Comparison of ENCODE assay signal across 8 mouse cellular contexts in genomic region chr7:88278628-88279196, GRCm38 (mm10). TPM values are rescaled to one million over a fixed set of nuclear protein-coding genes. Genes with fewer than 3 reads are reported as not detected.
DNase-seq lines count a peak whose midpoint lies in the region; ATAC-seq and TF ChIP-seq lines count a peak whose summit lies in the region.

No protein-coding gene starts in this region.

- H3K9ac ChIP-seq in heart, embryonic 13.5 days: peak overlapping the region; percentile 86
- H3K9ac ChIP-seq in ES-E14 (ENCODE audit: insufficient read depth, low read depth, low read length, poor library complexity, severe bottlenecking): no peak overlapping the region
- no peak overlapping the region for H3K9ac ChIP-seq in hindbrain, embryonic 14.5 days
- no peak overlapping the region for H3K9ac ChIP-seq in midbrain, embryonic 13.5 days (replicated peaks)

- 17% methylated on average over 8 of the region's 8 CpGs for WGBS in heart, embryonic 13.5 days
- WGBS in hindbrain, embryonic 14.5 days: 68% methylated on average over 8 of the region's 8 CpGs
- 66% methylated on average over 8 of the region's 8 CpGs for WGBS in midbrain, embryonic 13.5 days

- H3K27ac ChIP-seq in heart, embryonic 13.5 days (replicated peaks): no peak overlapping the region
- H3K27ac ChIP-seq in ES-E14 (ENCODE audit: insufficient read depth, low read depth, low read length, poor library complexity, severe bottlenecking): no peak overlapping the region
- no peak overlapping the region for H3K27ac ChIP-seq in hindbrain, embryonic 14.5 days
- H3K27ac ChIP-seq in midbrain, embryonic 13.5 days: no peak overlapping the region

- H3K27me3 ChIP-seq in heart, embryonic 13.5 days (replicated peaks): no peaks in the 10 kb centered on the region
- no peaks in the 10 kb centered on the region for H3K27me3 ChIP-seq in hindbrain, embryonic 14.5 days (ENCODE audit: control insufficient read depth, insufficient read depth, low read length)
- H3K27me3 ChIP-seq in midbrain, embryonic 13.5 days: no peaks in the 10 kb centered on the region

- peak overlapping the region; percentile 71 for H3K4me3 ChIP-seq in heart, embryonic 13.5 days
- H3K4me3 ChIP-seq in ES-E14 (ENCODE audit: insufficient read depth in 1 of 2, low read depth in 1 of 2, low read length in 2 of 2, poor library complexity in 1 of 2, severe bottlenecking in 1 of 2): peak overlapping the region; percentile 55 to 59; a peak in 3 of 4 replicates
- H3K4me3 ChIP-seq in hindbrain, embryonic 14.5 days (replicated peaks; ENCODE audit: low read length): peak overlapping the region; percentile 34
- H3K4me3 ChIP-seq in midbrain, embryonic 13.5 days (replicated peaks): no peak overlapping the region

- H3K9me3 ChIP-seq in heart, embryonic 13.5 days: no peaks in the 10 kb centered on the region
- no peaks in the 10 kb centered on the region for H3K9me3 ChIP-seq in ES-E14 (ENCODE audit: control insufficient read depth, insufficient read depth, low read depth, low read length)
- H3K9me3 ChIP-seq in hindbrain, embryonic 14.5 days (ENCODE audit: control insufficient read depth, low read length): no peaks in the 10 kb centered on the region
- no peaks in the 10 kb centered on the region for H3K9me3 ChIP-seq in midbrain, embryonic 13.5 days

- H3K36me3 ChIP-seq in heart, embryonic 13.5 days: peaks cover 10% of the 10 kb centered on the region
- H3K36me3 ChIP-seq in ES-E14 (ENCODE audit: control insufficient read depth, insufficient read depth, low read length, poor library complexity, severe bottlenecking): no peaks in the 10 kb centered on the region
- H3K36me3 ChIP-seq in hindbrain, embryonic 14.5 days (replicated peaks; ENCODE audit: control insufficient read depth, insufficient read depth): no peaks in the 10 kb centered on the region
- H3K36me3 ChIP-seq in midbrain, embryonic 13.5 days: no peaks in the 10 kb centered on the region

- peaks cover 16% of the 10 kb centered on the region for H3K4me1 ChIP-seq in heart, embryonic 13.5 days
- no peaks in the 10 kb centered on the region for H3K4me1 ChIP-seq in ES-E14 (ENCODE audit: control insufficient read depth in 2 of 2, insufficient read depth in 2 of 2, low read length in 2 of 2, poor library complexity in 1 of 2)
- 0 out of 2 replicates have a peak, but pooled peaks cover 4% of the 10 kb centered on the region for H3K4me1 ChIP-seq in hindbrain, embryonic 14.5 days (replicated peaks; ENCODE audit: control insufficient read depth, insufficient read depth, low read length)
- peaks cover 13% of the 10 kb centered on the region for H3K4me1 ChIP-seq in midbrain, embryonic 13.5 days (replicated peaks)

- in situ Hi-C loops in ES-E14 (cut with MboI; ENCODE audit: low sequenced_read_pairs in 2 of 2, unreplicated experiment in 2 of 2): no loop called here

- H3K4me2 ChIP-seq in heart, embryonic 13.5 days: peak overlapping the region; percentile 95
- peak overlapping the region; percentile 76 for H3K4me2 ChIP-seq in hindbrain, embryonic 14.5 days (replicated peaks)
- peak overlapping the region; percentile 86 for H3K4me2 ChIP-seq in midbrain, embryonic 13.5 days (replicated peaks)

- no peak for DNase-seq in heart, adult 8-10 months (ENCODE audit: low spot score)
- no peak for DNase-seq in ES-E14 (ENCODE audit: low read depth, low spot score)
- no peak for DNase-seq in hindbrain, embryonic 14.5 days (ENCODE audit: low spot score)
- no peak for DNase-seq in yolk sac, embryonic 10.5 days (ENCODE audit: low spot score)
- no peak for DNase-seq in urinary bladder, postnatal 10 days (ENCODE audit: low spot score)
- DNase-seq in embryo, embryonic 10 days (ENCODE audit: low spot score): no peak

- ATAC-seq in heart, embryonic 13.5 days (ENCODE audit: extremely low read depth, insufficient number of reproducible peaks, low FRiP score, low TSS enrichment): no peak
- no peak for ATAC-seq in hindbrain, embryonic 14.5 days (ENCODE audit: low FRiP score)
- no peak for ATAC-seq in midbrain, embryonic 13.5 days

TF ChIP-seq in ES-E14, 5 proteins besides CTCF, POLR2A, EP300 and RAD21:
- TF ChIP-seq MAFK (IDR thresholded peaks at IDR 0.05; ENCODE audit: insufficient read depth, low read depth, low read length) (no peak), CHD2 (IDR thresholded peaks at IDR 0.05; ENCODE audit: low read depth, low read length) (no peak), ZNF384 (IDR thresholded peaks at IDR 0.05; ENCODE audit: low read depth, low read length) (no peak), ZC3H11A (IDR thresholded peaks at IDR 0.05; ENCODE audit: borderline replicate concordance, low read depth, low read length) (no peak), HCFC1 (IDR thresholded peaks at IDR 0.05; ENCODE audit: borderline replicate concordance, insufficient read depth, low read length) (no peak)

RNA-seq across cellular contexts. Expression of gene Ctsc, which starts 0.8 kb away (rescaled TPM):
- 36.4 and 38.1 TPM in 2 replicates for polyA plus RNA-seq in heart, embryonic 13.5 days (2015; fragmentation: Nextera tagmentation; extraction: Ambion mirVana)
- 10 to 100 TPM; 26.1 to 36.4 (median 30.6) TPM for total RNA-seq in heart, adult 8-10 months (2022)
- total RNA-seq in ES-E14 (2012; rRNA removed): 18.9 and 19.7 TPM in 2 replicates
- polyA plus RNA-seq in hindbrain, embryonic 14.5 days (2014; fragmentation: Nextera tagmentation; extraction: Ambion mirVana): 24.9 and 25.2 TPM in 2 replicates
- 10.9 and 12.0 TPM in 2 replicates for polyA plus RNA-seq in midbrain, embryonic 13.5 days (2015; fragmentation: Nextera tagmentation; extraction: Ambion mirVana)
